Mouse (Mus musculus) cerebellum, adult 11-12 months (tissue): ENCODE data around the gene Gp2.

Experiments used
- DNase-seq: peaks from one replicate; pipeline ENCODE4 v3.0.0; 2022

The Gp2 gene

GRCm38 (mm10) chr7:119459185-119459584 is at the start of gene Gp2:
Gp2 (minus strand) TSS chr7:119459285.
- no peak for DNase-seq

GRCm38 (mm10) chr7:119490041-119490780 is 31.1 kb upstream of the Gp2 start:
- no peak for DNase-seq

- no peak for DNase-seq
Observed at GRCm38 (mm10) chr7:119486683-119487082, 27.6 kb upstream of the Gp2 start.

GRCm38 (mm10) chr7:119484154-119484553 is 25.1 kb upstream of the Gp2 start:
- DNase-seq: no peak

GRCm38 (mm10) chr7:119479256-119479655 is 20.2 kb upstream of the Gp2 start, which contains the start of gene Umod:
Umod (minus strand) TSS chr7:119479282.
- DNase-seq: no peak

GRCm38 (mm10) chr7:119476500-119477389 is 17.7 kb upstream of the Gp2 start:
- DNase-seq: no peak

- no peak for DNase-seq
Observed at GRCm38 (mm10) chr7:119454192-119454591, 4.9 kb downstream of the Gp2 start.

GRCm38 (mm10) chr7:119443849-119444248 is 15.2 kb downstream of the Gp2 start:
- no peak for DNase-seq

- DNase-seq: no peak
Observed at GRCm38 (mm10) chr7:119441938-119442337, 17.1 kb downstream of the Gp2 start.

GRCm38 (mm10) chr7:119427180-119427616 is 31.9 kb downstream of the Gp2 start:
- peak; percentile 8 for DNase-seq

GRCm38 (mm10) chr7:119420730-119421129 is 38.4 kb downstream of the Gp2 start:
- DNase-seq: peak; percentile 4

- DNase-seq: no peak
Observed at GRCm38 (mm10) chr7:119418523-119418922, 40.6 kb downstream of the Gp2 start.

GRCm38 (mm10) chr7:119394050-119394732 is 64.9 kb downstream of the Gp2 start:
- no peak for DNase-seq
